In genomic region chr12:83597025-83597501, GRCm38 (mm10) we compare ENCODE assay signal across 8 mouse cellular contexts. TPM values are rescaled to one million over a fixed set of nuclear protein-coding genes. Genes with fewer than 3 reads are reported as not detected.
A peak's percentile ranks its signal among the peaks of the same experiment; 100 is the strongest.
DNase-seq lines count a peak whose midpoint lies in the region; ATAC-seq and TF ChIP-seq lines count a peak whose summit lies in the region.

Gene Zfyve1, minus strand, starts transcription at chr12:83597222.

- peak within 1 kb of the TSS; percentile 87 for H3K27ac ChIP-seq in heart, embryonic 12.5 days (ENCODE audit: poor library complexity, severe bottlenecking)
- peak within 1 kb of the TSS; percentile 91 for H3K27ac ChIP-seq in kidney, postnatal 0 days
- H3K27ac ChIP-seq in liver, embryonic 11.5 days (ENCODE audit: low read depth, low read length) = peak within 1 kb of the TSS; percentile 79
- peak within 1 kb of the TSS; percentile 80 for H3K27ac ChIP-seq in stomach, embryonic 14.5 days (ENCODE audit: low read length)

- H3K9ac ChIP-seq in heart, embryonic 12.5 days = peak within 1 kb of the TSS; percentile 96
- H3K9ac ChIP-seq in kidney, postnatal 0 days (ENCODE audit: low read depth, low read length) = peak within 1 kb of the TSS; percentile 87
- H3K9ac ChIP-seq in liver, embryonic 11.5 days (ENCODE audit: low read depth, low read length) = peak within 1 kb of the TSS; percentile 88
- peak within 1 kb of the TSS; percentile 90 for H3K9ac ChIP-seq in stomach, embryonic 14.5 days (replicated peaks; ENCODE audit: low read depth, low read length)

- WGBS in heart, embryonic 12.5 days = under 1% methylated on average over 27 of the region's 28 CpGs
- under 1% methylated on average over 23 of the region's 28 CpGs for WGBS in kidney, postnatal 0 days
- under 1% methylated on average over 28 of the region's 28 CpGs for WGBS in liver, embryonic 11.5 days
- 1% methylated on average over 28 of the region's 28 CpGs for WGBS in stomach, embryonic 14.5 days

- DNase-seq in CD4-positive helper T cell, adult 2 months (ENCODE audit: low read depth, low spot score) = peak; percentile 92
- peak; percentile 98 for DNase-seq in brain, embryonic 18.5 days (ENCODE audit: low read depth, low spot score)
- DNase-seq in kidney, postnatal 0 days (ENCODE audit: low spot score) = peak; percentile 100
- DNase-seq in liver, embryonic 11.5 days (ENCODE audit: low spot score) = peak; percentile 90
- peak; percentile 90 for DNase-seq in naive thymus-derived CD4-positive, alpha-beta T cell, adult 2 months (ENCODE audit: low read depth)

- peak within 1 kb of the TSS; percentile 88 for H3K4me3 ChIP-seq in heart, embryonic 12.5 days
- peak within 1 kb of the TSS; percentile 85 for H3K4me3 ChIP-seq in kidney, postnatal 0 days (replicated peaks; ENCODE audit: low read depth, low read length)
- peak within 1 kb of the TSS; percentile 89 for H3K4me3 ChIP-seq in liver, embryonic 11.5 days (ENCODE audit: low read depth, low read length)
- H3K4me3 ChIP-seq in stomach, embryonic 14.5 days (ENCODE audit: low read depth, low read length) = peak within 1 kb of the TSS; percentile 94

- no peaks in the 10 kb centered on the region for H3K9me3 ChIP-seq in heart, embryonic 12.5 days (replicated peaks)
- no peaks in the 10 kb centered on the region for H3K9me3 ChIP-seq in kidney, postnatal 0 days (replicated peaks; ENCODE audit: low read length)
- no peaks in the 10 kb centered on the region for H3K9me3 ChIP-seq in liver, embryonic 11.5 days (ENCODE audit: control insufficient read depth, low read length)
- no peaks in the 10 kb centered on the region for H3K9me3 ChIP-seq in stomach, embryonic 14.5 days (ENCODE audit: control insufficient read depth, low read depth, low read length)

- H3K4me1 ChIP-seq in heart, embryonic 12.5 days (replicated peaks) = peaks cover 28% of the 10 kb centered on the region
- H3K4me1 ChIP-seq in kidney, postnatal 0 days (replicated peaks; ENCODE audit: insufficient read depth, low read length) = no peaks in the 10 kb centered on the region
- H3K4me1 ChIP-seq in liver, embryonic 11.5 days (replicated peaks; ENCODE audit: control insufficient read depth, insufficient read depth, low read length) = no peaks in the 10 kb centered on the region; the same call in 1 of the 2 replicates
- no peaks in the 10 kb centered on the region for H3K4me1 ChIP-seq in stomach, embryonic 14.5 days (ENCODE audit: control insufficient read depth, insufficient read depth, low read length)

- H3K36me3 ChIP-seq in heart, embryonic 12.5 days = peaks cover 25% of the 10 kb centered on the region
- H3K36me3 ChIP-seq in kidney, postnatal 0 days (ENCODE audit: insufficient read depth, low read length) = 0 out of 2 replicates have a peak, but pooled peaks cover 9% of the 10 kb centered on the region
- no peaks in the 10 kb centered on the region; the same call in 1 of the 2 replicates for H3K36me3 ChIP-seq in liver, embryonic 11.5 days (ENCODE audit: control insufficient read depth, insufficient read depth, low read length)
- peaks cover 19% of the 10 kb centered on the region for H3K36me3 ChIP-seq in stomach, embryonic 14.5 days (ENCODE audit: control insufficient read depth, insufficient read depth, low read length)

- no peak; the same call in 1 of the 2 replicates for TF ChIP-seq CTCF in kidney, postnatal 0 days (IDR thresholded peaks at IDR 0.05; ENCODE audit: low read depth)

- H3K27me3 ChIP-seq in heart, embryonic 12.5 days (replicated peaks) = no peaks in the 10 kb centered on the region
- H3K27me3 ChIP-seq in kidney, postnatal 0 days (ENCODE audit: insufficient read depth, low read length) = no peaks in the 10 kb centered on the region
- H3K27me3 ChIP-seq in liver, embryonic 11.5 days (replicated peaks; ENCODE audit: control insufficient read depth, insufficient read depth, low read length) = no peaks in the 10 kb centered on the region
- no peaks in the 10 kb centered on the region for H3K27me3 ChIP-seq in stomach, embryonic 14.5 days (ENCODE audit: control insufficient read depth, insufficient read depth, low read length)

- H3K4me2 ChIP-seq in heart, embryonic 12.5 days = peak within 1 kb of the TSS; percentile 73
- H3K4me2 ChIP-seq in kidney, postnatal 0 days (ENCODE audit: low read length) = peak within 1 kb of the TSS; percentile 72
- peak within 1 kb of the TSS; percentile 69 for H3K4me2 ChIP-seq in liver, embryonic 11.5 days
- peak within 1 kb of the TSS; percentile 64 for H3K4me2 ChIP-seq in stomach, embryonic 14.5 days (replicated peaks; ENCODE audit: low read depth, low read length)

- ATAC-seq in erythroid progenitor cell, adult 5-6 weeks (replicated peaks; ENCODE audit: low FRiP score, poor library complexity, severe bottlenecking) = peak; percentile 99
- ATAC-seq in heart, embryonic 12.5 days (ENCODE audit: insufficient number of reproducible peaks, low FRiP score) = peak; percentile 96
- peak; percentile 98 for ATAC-seq in kidney, postnatal 0 days (replicated peaks; ENCODE audit: low FRiP score, low read depth)
- peak; percentile 99 for ATAC-seq in liver, embryonic 11.5 days (replicated peaks; ENCODE audit: low FRiP score)
- peak; percentile 98 for ATAC-seq in stomach, embryonic 14.5 days (ENCODE audit: insufficient number of reproducible peaks, insufficient read depth, low FRiP score, low read depth)

RNA-seq across cellular contexts. Expression of gene Zfyve1, which starts in this region (rescaled TPM):
- 9.4 and 13.0 TPM in 2 replicates for total RNA-seq in erythroid progenitor cell, adult 5-6 weeks (2015; ENCODE audit: low replicate concordance)
- total RNA-seq in erythroid progenitor cell, adult 5-6 weeks (2017; ENCODE audit: low replicate concordance) = 34.5 and 42.1 TPM in 2 replicates
- polyA plus RNA-seq in heart, embryonic 12.5 days (2016; fragmentation: Nextera tagmentation; extraction: Ambion mirVana) = 16.3 and 19.2 TPM in 2 replicates
- polyA plus RNA-seq in kidney, postnatal 0 days (2015; fragmentation: Nextera tagmentation; extraction: Ambion mirVana) = 11.9 and 14.0 TPM in 2 replicates
- 9.4 and 10.7 TPM in 2 replicates for polyA plus RNA-seq in liver, embryonic 11.5 days (2014; fragmentation: Nextera tagmentation; extraction: Ambion mirVana)
- polyA plus RNA-seq in stomach, embryonic 14.5 days (2014; fragmentation: Nextera tagmentation; extraction: Ambion mirVana) = 15.9 and 17.5 TPM in 2 replicates

Comparison
In these comparisons a context has a peak if more than half of its experiments do, and no peak if none do; other contexts are left out.
1. Peak in every context shown above with its lines: DNase-seq, ATAC-seq, H3K4me3 ChIP-seq and H3K27ac ChIP-seq.